Mouse (Mus musculus): ENCODE measurements at regions not wholly inside any gene's neighbourhood (a gene's known extent, or its start where the extent isn't known, plus 50 kb on each side); places are given as distances from the start of the nearest gene placed in this dataset.

DNA sequence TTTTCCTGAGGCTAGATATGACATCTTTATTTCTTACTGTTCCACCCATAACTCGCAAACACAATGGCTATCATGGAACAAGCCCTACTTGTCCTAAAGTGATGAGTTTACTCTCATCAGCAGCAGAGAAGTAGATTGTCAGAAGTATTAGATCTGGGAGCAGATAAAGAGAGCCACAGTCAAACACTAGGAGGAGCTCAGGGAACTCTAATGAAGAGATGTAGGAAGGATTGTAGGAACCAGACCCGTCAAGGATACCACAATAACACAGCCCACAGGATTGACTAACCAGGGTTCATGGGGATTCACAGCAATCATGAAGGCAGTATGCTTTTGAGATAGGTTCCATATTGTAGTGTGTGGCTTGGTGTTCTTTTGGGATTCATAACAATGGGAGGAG lies 628.5 kb upstream of the 4930452B06Rik start:
- no peak for TF ChIP-seq CTCF (IDR thresholded peaks at IDR 0.05; ENCODE audit: low read depth, low read length)
- TF ChIP-seq EP300 (IDR thresholded peaks at IDR 0.05; ENCODE audit: insufficient read depth, low read depth, low read length), result no peak

All from ES-Bruce4 (cell line).